Mouse (Mus musculus) limb, embryonic 11.5 days (tissue): Measurements from ENCODE around the gene Pik3c2g. TPM values are rescaled to one million over a fixed set of nuclear protein-coding genes. Genes with fewer than 3 reads are reported as not detected.

Experiments used
- ATAC-seq: fragments of 200-750 bp; cut with Nextera tagmentation; 2 replicates; pipeline ENCODE4 v1.8.0; 2017; ENCODE audit warnings: low read depth; ENCODE audit not compliant: insufficient number of reproducible peaks, low FRiP score, low TSS enrichment
- DNase-seq: peaks from one replicate; pipeline ENCODE4 v3.0.0-alpha.2; 2015; ENCODE audit warnings: low spot score
- H3K27ac ChIP-seq: fragments of 300-500 bp; sonication (generic); replicated peaks from 2 replicates; pipeline ENCODE4 v1.5.1; 2014; ENCODE audit warnings: low read depth, mild to moderate bottlenecking, low read length
- H3K27me3 ChIP-seq: fragments of 300-500 bp; sonication (generic); 2 replicates; pipeline ENCODE4 v1.6.1; 2014; ENCODE audit warnings: mild to moderate bottlenecking, low read length, mixed read lengths; ENCODE audit not compliant: control insufficient read depth, insufficient read depth
- H3K36me3 ChIP-seq: fragments of 300-500 bp; sonication (generic); 2 replicates; pipeline ENCODE4 v1.6.1; 2014; ENCODE audit warnings: mild to moderate bottlenecking, low read length, moderate library complexity, mixed read lengths; ENCODE audit not compliant: control insufficient read depth, insufficient read depth
- H3K4me1 ChIP-seq: fragments of 300-500 bp; sonication (generic); 2 replicates; pipeline ENCODE4 v1.6.1; 2014; ENCODE audit warnings: low read length, mixed read lengths; ENCODE audit not compliant: control insufficient read depth, insufficient read depth
- H3K4me2 ChIP-seq: fragments of 300-500 bp; sonication (generic); 2 replicates; pipeline ENCODE4 v1.6.1; 2014; ENCODE audit warnings: low read depth, mild to moderate bottlenecking, moderate library complexity; ENCODE audit not compliant: severe bottlenecking
- H3K4me3 ChIP-seq: fragments of 300-500 bp; sonication (generic); 2 replicates; pipeline ENCODE4 v1.5.1; 2014; ENCODE audit warnings: low read depth, low read length
- H3K9ac ChIP-seq: fragments of 300-500 bp; sonication (generic); 2 replicates; pipeline ENCODE4 v1.6.1; 2014; ENCODE audit warnings: mild to moderate bottlenecking, low read length
- H3K9me3 ChIP-seq: fragments of 300-500 bp; sonication (generic); 2 replicates; pipeline ENCODE4 v1.6.1; 2016; ENCODE audit warnings: low read length; ENCODE audit not compliant: control insufficient read depth
- WGBS: fragments of 180-500 bp; shearing (Covaris S2); extraction: QIAGEN DNeasy Blood & Tissue Kit; methylation state at CpG from one replicate; pipeline ENCODE4 v1.1.7; 2014; 5-methylcytosine and 5-hydroxymethylcytosine counted together
- polyA plus RNA-seq: library from polyadenylated mRNA; unstranded; fragments of >200 nt; fragmentation: Nextera tagmentation; extraction: Ambion mirVana; gene quantifications from 2 replicates; pipeline ENCODE4 v1.2.1, GENCODE M21; 2014

Gene Pik3c2g
- polyA plus RNA-seq: 0.21 and 0.44 TPM in 2 replicates

DNA sequence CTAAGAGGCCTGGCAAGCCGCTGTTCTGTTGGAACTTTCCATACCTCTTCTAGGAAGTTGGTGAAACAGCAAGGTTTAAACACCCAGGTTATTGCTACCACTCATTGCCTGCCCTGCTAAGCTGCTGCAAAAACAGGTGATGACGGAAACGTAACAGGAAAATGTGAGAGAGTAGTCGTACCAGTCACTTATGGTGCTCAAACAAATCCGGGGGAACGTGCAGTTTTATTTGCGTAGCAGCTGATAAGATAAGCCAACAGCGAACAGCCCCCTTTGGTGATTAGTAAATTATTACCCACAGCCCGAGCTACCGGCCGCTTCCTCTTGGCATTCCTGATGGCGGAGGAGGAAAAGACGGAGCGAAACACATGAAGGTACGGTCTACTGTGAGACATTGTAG is at the start of gene Pik3c2g:
Pik3c2g (plus strand) TSS at position 330 of the 400 bp plus-strand sequence.
- no peaks in the 10 kb centered on the region for H3K36me3 ChIP-seq
- DNase-seq: no peak

DNA sequence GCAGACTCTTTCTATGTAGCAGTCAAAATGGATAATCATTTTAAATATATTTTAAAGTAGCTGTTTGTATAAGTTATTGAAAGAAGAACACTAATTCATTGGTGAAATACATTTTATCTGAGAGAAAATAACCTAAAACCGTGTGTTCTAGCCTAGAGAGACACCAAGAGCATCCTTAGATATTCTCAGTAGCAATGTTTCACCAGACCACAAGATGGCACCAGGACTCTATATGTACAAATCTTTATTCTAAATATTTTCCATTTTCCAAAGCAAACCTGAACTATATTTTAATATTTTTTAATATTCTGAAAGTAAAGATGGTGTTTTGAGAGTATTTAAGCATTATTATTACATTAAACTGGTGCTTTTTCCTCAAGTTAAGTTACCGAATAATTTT is 48.6 kb upstream of the Pik3c2g start:
- H3K9me3 ChIP-seq: no peaks in the 10 kb centered on the region
- H3K9ac ChIP-seq: no peak overlapping the region
- 58% methylated on average over 2 of the region's 2 CpGs for WGBS
- H3K4me1 ChIP-seq: no peaks in the 10 kb centered on the region
- H3K4me2 ChIP-seq: no peak overlapping the region
- H3K36me3 ChIP-seq: no peaks in the 10 kb centered on the region
- DNase-seq (no peak), ATAC-seq (no peak)
- H3K27me3 ChIP-seq: no peaks in the 10 kb centered on the region
- H3K27ac ChIP-seq: no peak overlapping the region
- no peak overlapping the region for H3K4me3 ChIP-seq

More for the DNA sequence above, at the start of gene Pik3c2g:
- H3K27me3 ChIP-seq: no peaks in the 10 kb centered on the region
- H3K4me3 ChIP-seq: no peak within 1 kb of the TSS
- no peak within 1 kb of the TSS for H3K4me2 ChIP-seq
- H3K4me1 ChIP-seq: no peaks in the 10 kb centered on the region
- 46% methylated on average over 15 of the region's 15 CpGs for WGBS
- H3K9me3 ChIP-seq: no peaks in the 10 kb centered on the region
- no peak within 1 kb of the TSS for H3K9ac ChIP-seq
- no peak within 1 kb of the TSS for H3K27ac ChIP-seq
- no peak for ATAC-seq

GRCm38 (mm10) chr6:139555537-139556179 is 31.4 kb upstream of the Pik3c2g start:
- no peak overlapping the region for H3K27ac ChIP-seq
- H3K9ac ChIP-seq: no peak overlapping the region
- H3K4me3 ChIP-seq: no peak overlapping the region
- no peak overlapping the region for H3K4me2 ChIP-seq
- no peaks in the 10 kb centered on the region for H3K4me1 ChIP-seq
- DNase-seq (no peak), ATAC-seq (no peak)
- no peaks in the 10 kb centered on the region for H3K27me3 ChIP-seq
- 85% methylated on average over 7 of the region's 7 CpGs for WGBS
- H3K9me3 ChIP-seq: no peaks in the 10 kb centered on the region
- no peaks in the 10 kb centered on the region for H3K36me3 ChIP-seq

- H3K4me1 ChIP-seq: no peaks in the 10 kb centered on the region
- H3K4me3 ChIP-seq: no peak overlapping the region
- DNase-seq (peak; percentile 68), ATAC-seq (peak; percentile 79)
- no peaks in the 10 kb centered on the region for H3K27me3 ChIP-seq
- WGBS: 14% methylated on average over 7 of the region's 7 CpGs
- no peak overlapping the region for H3K27ac ChIP-seq
- no peaks in the 10 kb centered on the region for H3K9me3 ChIP-seq
- H3K9ac ChIP-seq: no peak overlapping the region
- H3K36me3 ChIP-seq: no peaks in the 10 kb centered on the region
- H3K4me2 ChIP-seq: no peak overlapping the region
Observed at GRCm38 (mm10) chr6:139569211-139569610, 17.8 kb upstream of the Pik3c2g start.

GRCm38 (mm10) chr6:139575854-139576253 is 11.2 kb upstream of the Pik3c2g start:
- H3K4me2 ChIP-seq: no peak overlapping the region
- no peak for ATAC-seq

GRCm38 (mm10) chr6:139576261-139577014 is 10.6 kb upstream of the Pik3c2g start:
- no peaks in the 10 kb centered on the region for H3K4me1 ChIP-seq
- ATAC-seq: no peak
- H3K9me3 ChIP-seq: no peaks in the 10 kb centered on the region
- no peaks in the 10 kb centered on the region for H3K36me3 ChIP-seq
- H3K4me2 ChIP-seq: no peak overlapping the region
- no peak overlapping the region for H3K27ac ChIP-seq
- WGBS: 70% methylated on average over 10 of the region's 10 CpGs
- peak; percentile 33 for DNase-seq
- no peaks in the 10 kb centered on the region for H3K27me3 ChIP-seq
- H3K4me3 ChIP-seq: no peak overlapping the region
- H3K9ac ChIP-seq: no peak overlapping the region

More at GRCm38 (mm10) chr6:139575854-139576253, 11.2 kb upstream of the Pik3c2g start:
- Histone ChIP-seq H3K4me3 (no peak overlapping the region), H3K27ac (no peak overlapping the region), H3K9ac (no peak overlapping the region), H3K27me3 (no peaks in the 10 kb centered on the region), H3K4me1 (no peaks in the 10 kb centered on the region), H3K9me3 (no peaks in the 10 kb centered on the region), H3K36me3 (no peaks in the 10 kb centered on the region)
- no peak for DNase-seq
- 48% methylated on average over 4 of the region's 4 CpGs for WGBS

DNA sequence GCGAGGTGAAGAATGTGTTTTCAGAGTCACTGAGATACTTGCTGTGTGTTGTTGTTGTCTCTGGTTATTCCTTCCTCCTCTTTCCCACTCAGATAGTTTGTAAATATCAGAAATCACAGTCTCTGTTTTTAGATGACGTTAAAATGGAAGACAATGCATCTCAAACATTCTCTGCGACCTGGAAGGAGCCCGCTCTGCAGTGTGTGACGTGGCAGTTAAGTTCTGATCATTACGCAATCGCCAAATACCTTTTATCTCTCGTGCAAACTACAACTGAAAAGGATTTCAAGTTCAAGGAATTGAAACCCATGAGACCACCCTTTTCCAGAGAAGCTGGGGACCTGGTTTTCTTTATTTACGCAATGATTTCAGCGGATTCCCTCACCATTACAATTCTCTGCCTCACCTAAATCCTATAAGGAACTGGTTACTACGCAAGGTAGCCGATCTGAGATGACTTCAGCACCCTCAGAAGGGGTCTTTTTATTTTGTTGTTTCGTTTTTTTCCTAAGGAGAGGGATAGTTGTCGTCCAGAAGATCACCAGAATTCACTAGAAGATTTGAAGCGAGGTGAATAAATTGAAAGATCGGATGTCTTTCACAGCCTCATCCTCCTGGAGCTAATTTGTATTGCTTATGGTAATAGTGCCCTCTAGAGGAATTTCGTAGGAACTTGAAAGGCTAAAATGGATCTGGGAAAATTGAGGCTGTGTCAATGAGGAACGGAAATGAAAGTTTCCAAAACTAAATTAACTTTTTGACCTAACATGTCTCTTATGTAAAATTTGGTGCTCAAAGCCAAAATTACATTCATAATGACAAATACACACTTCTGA is 9.8 kb upstream of the Pik3c2g start:
- 60% methylated on average over 18 of the region's 18 CpGs for WGBS
- H3K27me3 ChIP-seq: no peaks in the 10 kb centered on the region
- no peak overlapping the region for H3K4me2 ChIP-seq
- no peak overlapping the region for H3K9ac ChIP-seq
- no peaks in the 10 kb centered on the region for H3K36me3 ChIP-seq
- DNase-seq (no peak), ATAC-seq (no peak)
- no peak overlapping the region for H3K27ac ChIP-seq
- H3K4me1 ChIP-seq: no peaks in the 10 kb centered on the region
- H3K4me3 ChIP-seq: no peak overlapping the region
- no peaks in the 10 kb centered on the region for H3K9me3 ChIP-seq

GRCm38 (mm10) chr6:139587478-139587877 is 457 bp downstream of the Pik3c2g start:
- no peak overlapping the region for H3K9ac ChIP-seq
- ATAC-seq: no peak
- no peak for DNase-seq
- 82% methylated on average over 12 of the region's 12 CpGs for WGBS
- H3K9me3 ChIP-seq: no peaks in the 10 kb centered on the region
- H3K27me3 ChIP-seq: no peaks in the 10 kb centered on the region
- H3K4me2 ChIP-seq: no peak overlapping the region
- no peak overlapping the region for H3K27ac ChIP-seq
- H3K4me3 ChIP-seq: no peak overlapping the region
- no peaks in the 10 kb centered on the region for H3K36me3 ChIP-seq
- H3K4me1 ChIP-seq: no peaks in the 10 kb centered on the region
